Mouse (Mus musculus) embryonic fibroblast, embryonic 13.5 days (primary cell): ENCODE data around the gene Atf1.

Experiments
- CTCF ChIP-seq: IDR thresholded peaks from 2 replicates; pipeline ENCODE4 v1.5.1; 2011; ENCODE audit warnings: mild to moderate bottlenecking, control low read depth, low read length, moderate library complexity, borderline replicate concordance; ENCODE audit not compliant: insufficient read depth
- POLR2A ChIP-seq: IDR thresholded peaks from 2 replicates; pipeline ENCODE4 v1.6.1; 2011; ENCODE audit warnings: low read depth, mild to moderate bottlenecking, control low read depth, low read length, moderate library complexity

GRCm38 (mm10) chr15:100220916-100221315 lies 6.7 kb upstream of the Atf1 start:
- TF ChIP-seq CTCF (no peak), POLR2A (no peak)
